ENCODE assay signal across 22 mouse cellular contexts in the genomic region with DNA sequence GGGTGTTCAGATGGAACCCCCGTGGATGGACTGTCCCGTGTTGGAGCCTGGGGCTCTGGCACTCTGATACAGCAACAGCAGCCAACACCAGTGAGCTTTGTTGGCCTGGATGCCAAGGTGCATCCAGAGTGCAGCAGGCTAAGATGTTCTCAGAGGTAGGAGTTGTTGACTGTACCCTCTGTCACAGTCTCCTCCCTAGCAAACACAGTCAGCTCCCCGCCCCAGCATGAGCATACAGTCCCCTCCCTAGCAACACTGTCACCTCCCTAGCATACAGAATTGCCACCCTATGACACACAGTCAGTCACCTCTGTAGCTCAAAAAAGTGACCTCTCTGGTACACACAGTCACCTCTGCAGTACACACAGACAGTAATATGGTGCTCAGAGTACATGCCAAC. TPM values are rescaled to one million over a fixed set of nuclear protein-coding genes. Genes with fewer than 3 reads are reported as not detected.
A peak's percentile ranks its signal among the peaks of the same experiment; 100 is the strongest.
DNase-seq lines count a peak whose midpoint lies in the region; ATAC-seq and TF ChIP-seq lines count a peak whose summit lies in the region.
"Had no signal": no experiment of that assay in that cellular context is flagged by ENCODE, and none has a peak within 500 bp of the region (broad histone marks: within the 10 kb centered on the region; RNA-seq: fewer than 3 reads in every experiment).

No protein-coding gene starts in this region.

- no peak for TF ChIP-seq EP300 in stomach, postnatal 0 days (optimal IDR thresholded peaks at IDR 0.05)

- H3K27ac ChIP-seq in gastrocnemius, adult 2 months = peak overlapping the region; percentile 43; the same call in 1 of the 2 replicates
- H3K27ac ChIP-seq in kidney, postnatal 0 days = no peak overlapping the region
- peak overlapping the region; percentile 35; the same call in 1 of the 2 replicates for H3K27ac ChIP-seq in stomach, postnatal 0 days (replicated peaks)
- H3K27ac ChIP-seq: embryonic facial prominence, embryonic 10.5 days; embryonic facial prominence, embryonic 12.5 days; forebrain, embryonic 13.5 days; forebrain, embryonic 15.5 days had no signal

- no peaks in the 10 kb centered on the region; the same call in 1 of the 2 replicates for H3K4me1 ChIP-seq in kidney, postnatal 0 days (replicated peaks; ENCODE audit: insufficient read depth, low read length)
- peaks cover 3% of the 10 kb centered on the region; the same call in 1 of the 2 replicates for H3K4me1 ChIP-seq in stomach, postnatal 0 days (replicated peaks; ENCODE audit: control insufficient read depth, insufficient read depth)

- no peaks in the 10 kb centered on the region for H3K9me3 ChIP-seq in kidney, postnatal 0 days (replicated peaks; ENCODE audit: low read length)
- no peaks in the 10 kb centered on the region for H3K9me3 ChIP-seq in stomach, postnatal 0 days (ENCODE audit: control insufficient read depth, low read length)
- H3K9me3 ChIP-seq: embryonic facial prominence, embryonic 10.5 days; embryonic facial prominence, embryonic 12.5 days; forebrain, embryonic 13.5 days; forebrain, embryonic 15.5 days; G1E had no signal

- H3K4me3 ChIP-seq in gastrocnemius, adult 2 months = no peak overlapping the region
- H3K4me3 ChIP-seq in kidney, postnatal 0 days (replicated peaks; ENCODE audit: low read depth, low read length) = no peak overlapping the region
- H3K4me3 ChIP-seq in stomach, postnatal 0 days (ENCODE audit: low read depth, low read length) = no peak overlapping the region
- H3K4me3 ChIP-seq: embryonic facial prominence, embryonic 10.5 days; embryonic facial prominence, embryonic 12.5 days; forebrain, embryonic 13.5 days; forebrain, embryonic 15.5 days had no signal

- WGBS in kidney, postnatal 0 days = 73% methylated on average over 3 of the region's 3 CpGs
- 58% methylated on average over 3 of the region's 3 CpGs for WGBS in stomach, postnatal 0 days

- DNase-seq in gastrocnemius, adult 2 months = peak; percentile 15
- DNase-seq in gastrocnemius, postnatal 14 days = no peak
- no peak for DNase-seq in kidney, postnatal 0 days (ENCODE audit: low spot score)
- no peak for DNase-seq in kidney, postnatal 14 days
- peak; percentile 59 for DNase-seq in stomach, postnatal 0 days (ENCODE audit: low spot score)
- DNase-seq: adrenal gland, adult 8-10 months; adrenal gland, postnatal 14 days; adrenal gland, postnatal 36 days; B cell, adult 2 months; cerebellum, adult 11-12 months; cerebellum, adult 2 months; cerebellum, adult 9-10 months; cerebellum, postnatal 25 days had no signal

- no peak for ATAC-seq in kidney, postnatal 0 days (replicated peaks; ENCODE audit: low FRiP score, low read depth)
- peak; percentile 91 for ATAC-seq in stomach, postnatal 0 days (ENCODE audit: low FRiP score, low TSS enrichment)
- ATAC-seq: activated CD4-positive, CD25-positive, alpha-beta regulatory T cell, adult 4 months; CD4-positive, CD25-positive, alpha-beta regulatory T cell, adult 4 months; forebrain, embryonic 13.5 days; forebrain, embryonic 15.5 days; Patski had no signal

- H3K9ac ChIP-seq in kidney, postnatal 0 days (ENCODE audit: low read depth, low read length) = 0 out of 2 replicates have a peak overlapping the region, but pooled peaks have one; percentile 13
- no peak overlapping the region for H3K9ac ChIP-seq in stomach, postnatal 0 days (ENCODE audit: low read length)
- H3K9ac ChIP-seq: embryonic facial prominence, embryonic 12.5 days; forebrain, embryonic 13.5 days; forebrain, embryonic 15.5 days had no signal

- no peak overlapping the region for H3K4me2 ChIP-seq in kidney, postnatal 0 days (ENCODE audit: low read length)
- H3K4me2 ChIP-seq in stomach, postnatal 0 days (replicated peaks; ENCODE audit: low read depth) = no peak overlapping the region
- H3K4me2 ChIP-seq: embryonic facial prominence, embryonic 12.5 days; forebrain, embryonic 13.5 days; forebrain, embryonic 15.5 days had no signal

- TF ChIP-seq CTCF in gastrocnemius, adult 2 months (IDR thresholded peaks at IDR 0.05) = no peak
- no peak for TF ChIP-seq CTCF in kidney, postnatal 0 days (IDR thresholded peaks at IDR 0.05; ENCODE audit: low read depth)
- no peak for TF ChIP-seq CTCF in stomach, postnatal 0 days (IDR thresholded peaks at IDR 0.05; ENCODE audit: low read depth)

- H3K36me3 ChIP-seq in kidney, postnatal 0 days (ENCODE audit: insufficient read depth, low read length) = no peaks in the 10 kb centered on the region
- H3K36me3 ChIP-seq in stomach, postnatal 0 days (ENCODE audit: control insufficient read depth, insufficient read depth, low read length) = peaks cover 4% of the 10 kb centered on the region; the same call in 1 of the 2 replicates
- H3K36me3 ChIP-seq: embryonic facial prominence, embryonic 10.5 days; embryonic facial prominence, embryonic 12.5 days; forebrain, embryonic 15.5 days; G1E had no signal

- no peaks in the 10 kb centered on the region for H3K27me3 ChIP-seq in kidney, postnatal 0 days (ENCODE audit: insufficient read depth, low read length)
- no peaks in the 10 kb centered on the region for H3K27me3 ChIP-seq in stomach, postnatal 0 days (ENCODE audit: control insufficient read depth, insufficient read depth, low read length)
- H3K27me3 ChIP-seq: CH12.LX; forebrain, embryonic 13.5 days; forebrain, embryonic 15.5 days; Patski had no signal

- intact Hi-C loops in gastrocnemius, adult 2 months (cut with DNase I) = no loop called here
- intact Hi-C loops in gastrocnemius, postnatal 14 days (cut with DNase I; ENCODE audit: low total_unique reads) = no loop called here

RNA-seq across cellular contexts. Expression of gene Abtb1, which starts 24.9 kb away (rescaled TPM):
- total RNA-seq in gastrocnemius, adult 2 months (2021) = 10 to 100 TPM; 16.9 to 22.7 TPM
- total RNA-seq in gastrocnemius, postnatal 14 days (2021) = 10 to 100 TPM; 17.8 to 18.2 TPM
- polyA plus RNA-seq in kidney, postnatal 0 days (2015; fragmentation: Nextera tagmentation; extraction: Ambion mirVana) = 41.0 and 42.8 TPM in 2 replicates
- polyA plus RNA-seq in stomach, postnatal 0 days (2015; fragmentation: Nextera tagmentation; extraction: Ambion mirVana) = 25.1 and 26.1 TPM in 2 replicates

RNA-seq across cellular contexts. Expression of gene Podxl2, which starts 57.9 kb away (rescaled TPM):
- 10 to 100 TPM; 48.5 to 55.1 TPM for total RNA-seq in gastrocnemius, adult 2 months (2021)
- 10 to 100 TPM; 47.1 to 54.4 TPM for total RNA-seq in gastrocnemius, postnatal 14 days (2021)
- polyA plus RNA-seq in kidney, postnatal 0 days (2015; fragmentation: Nextera tagmentation; extraction: Ambion mirVana) = 50.6 and 54.2 TPM in 2 replicates
- polyA plus RNA-seq in stomach, postnatal 0 days (2015; fragmentation: Nextera tagmentation; extraction: Ambion mirVana) = 31.4 and 38.5 TPM in 2 replicates
- polyA plus RNA-seq: activated CD4-positive, CD25-positive, alpha-beta regulatory T cell, adult 4 months; G1E had no signal

Comparison
In these comparisons a context has a peak if more than half of its experiments do, and no peak if none do; other contexts are left out.
1. DNase-seq: peak in gastrocnemius, adult 2 months (single experiment) and stomach, postnatal 0 days (single experiment); none in gastrocnemius, postnatal 14 days (single experiment), kidney, postnatal 0 days (single experiment) and kidney, postnatal 14 days (single experiment).